In the genomic region with DNA sequence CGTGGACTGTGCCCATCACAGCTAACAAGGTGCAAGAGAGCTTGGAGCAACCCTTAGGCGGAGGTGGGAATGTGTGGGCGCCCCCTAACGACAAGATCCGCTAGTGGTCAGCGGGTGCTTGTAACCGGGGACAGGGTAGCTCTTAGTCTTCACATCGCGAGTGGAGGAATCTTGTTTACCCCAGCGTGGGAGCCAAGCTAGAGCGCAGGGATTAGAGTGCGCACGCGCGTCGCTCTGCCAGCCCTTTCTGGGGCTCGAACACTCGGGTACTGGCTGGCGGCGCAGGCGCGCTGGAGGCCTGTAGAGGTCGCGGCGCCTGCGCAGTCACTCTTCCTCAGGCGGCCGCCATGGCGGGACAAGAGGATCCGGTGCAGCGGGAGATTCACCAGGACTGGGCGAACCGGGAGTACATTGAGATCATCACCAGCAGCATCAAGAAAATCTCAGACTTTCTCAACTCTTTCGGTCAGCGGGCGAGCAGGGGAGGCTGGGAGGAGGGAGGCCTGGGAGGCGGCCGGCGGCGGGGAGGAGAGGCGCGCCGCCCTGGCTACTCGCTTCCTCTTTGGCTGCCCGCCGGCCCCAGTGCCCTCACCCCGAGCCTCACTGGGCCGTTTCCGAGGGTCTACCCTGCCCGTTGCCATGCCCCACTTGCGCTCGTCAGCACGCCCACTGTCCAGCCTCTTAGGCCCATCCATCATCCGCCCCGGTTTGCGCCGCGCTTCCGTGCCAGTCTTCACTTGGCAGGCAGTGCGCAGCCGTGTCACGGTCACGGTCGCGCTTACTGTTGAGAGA, we compare ENCODE assay signal across 8 mouse cellular contexts. TPM values are rescaled to one million over a fixed set of nuclear protein-coding genes. Genes with fewer than 3 reads are reported as not detected.
DNase-seq lines count a peak whose midpoint lies in the region; ATAC-seq and TF ChIP-seq lines count a peak whose summit lies in the region.

A gene (plus strand): TSS at position 341 of the 792 bp plus-strand sequence.

- H3K27me3 ChIP-seq in hindbrain, postnatal 0 days (ENCODE audit: insufficient read depth, low read length): no peaks in the 10 kb centered on the region
- H3K27me3 ChIP-seq in megakaryocyte, embryonic 14.5 days (replicated peaks): no peaks in the 10 kb centered on the region

- peak; percentile 95 for ATAC-seq in hindbrain, postnatal 0 days

- WGBS in hindbrain, postnatal 0 days: under 1% methylated on average over 61 of the region's 65 CpGs

- DNase-seq in WW6 (ENCODE audit: low read depth, low spot score): peak; percentile 91
- peak; percentile 65 to 87 for DNase-seq in cerebellum, postnatal 4 days (ENCODE audit: low spot score in 2 of 2)
- DNase-seq in gastrocnemius, adult 2 months: peak; percentile 92
- DNase-seq in hindbrain, postnatal 0 days (ENCODE audit: low spot score): peak; percentile 96
- peak; percentile 85 to 91 for DNase-seq in left cerebral cortex, adult 8-10 months (ENCODE audit: low spot score in 2 of 2)
- peak; percentile 94 to 96 for DNase-seq in right cerebral cortex, postnatal 10 days (ENCODE audit: low spot score in 2 of 2)
- peak; percentile 84 for DNase-seq in urinary bladder, postnatal 25 days (ENCODE audit: low spot score)

- no peaks in the 10 kb centered on the region for H3K36me3 ChIP-seq in hindbrain, postnatal 0 days (ENCODE audit: insufficient read depth, low read length)
- H3K36me3 ChIP-seq in megakaryocyte, embryonic 14.5 days (replicated peaks; ENCODE audit: low read length): peaks cover 31% of the 10 kb centered on the region

- no peaks in the 10 kb centered on the region for H3K9me3 ChIP-seq in hindbrain, postnatal 0 days (ENCODE audit: low read length)
- H3K9me3 ChIP-seq in megakaryocyte, embryonic 14.5 days: no peaks in the 10 kb centered on the region

- H3K4me3 ChIP-seq in gastrocnemius, adult 2 months: peak within 1 kb of the TSS; percentile 88
- H3K4me3 ChIP-seq in hindbrain, postnatal 0 days (ENCODE audit: low read length): peak within 1 kb of the TSS; percentile 90
- H3K4me3 ChIP-seq in megakaryocyte, embryonic 14.5 days (replicated peaks): peak within 1 kb of the TSS; percentile 100

- H3K9ac ChIP-seq in hindbrain, postnatal 0 days (replicated peaks; ENCODE audit: low read length): peak within 1 kb of the TSS; percentile 92

- H3K4me2 ChIP-seq in hindbrain, postnatal 0 days (ENCODE audit: low read depth, low read length): peak within 1 kb of the TSS; percentile 69

- peak; percentile 65 for TF ChIP-seq CTCF in gastrocnemius, adult 2 months (IDR thresholded peaks at IDR 0.05)
- peak; percentile 68 for TF ChIP-seq CTCF in hindbrain, postnatal 0 days (IDR thresholded peaks at IDR 0.05; ENCODE audit: low read depth)

- H3K27ac ChIP-seq in gastrocnemius, adult 2 months: peak within 1 kb of the TSS; percentile 92
- H3K27ac ChIP-seq in hindbrain, postnatal 0 days: peak within 1 kb of the TSS; percentile 93

- peaks cover 10% of the 10 kb centered on the region; the same call in 1 of the 2 replicates for H3K4me1 ChIP-seq in hindbrain, postnatal 0 days (ENCODE audit: insufficient read depth, low read length)
- peaks cover 41% of the 10 kb centered on the region for H3K4me1 ChIP-seq in megakaryocyte, embryonic 14.5 days

- intact Hi-C loops in gastrocnemius, adult 2 months (cut with DNase I): loop anchor here (5.0 kb wide), 1 partner anchor 117 kb away; no protein-coding TSS in a partner anchor

RNA-seq across cellular contexts. Expression of the gene that starts here (rescaled TPM):
- 10 to 100 TPM; 37.3 to 46.0 TPM for total RNA-seq in gastrocnemius, adult 2 months (2021)
- total RNA-seq in hindbrain, postnatal 0 days (2014; rRNA removed): 179 and 211 TPM in 2 replicates
- 295 TPM in 2 replicates for polyA plus RNA-seq in hindbrain, postnatal 0 days (2015; fragmentation: Nextera tagmentation; extraction: Ambion mirVana)
- 100 to 1,000 TPM; 217 to 234 (median 227) TPM for total RNA-seq in left cerebral cortex, adult 8-10 months (2022)
- 5.0 and 27.4 TPM in 2 replicates for polyA plus RNA-seq in megakaryocyte, embryonic 14.5 days (2012; ENCODE audit: insufficient read depth, low replicate concordance)

Comparison
In these comparisons a context has a peak if more than half of its experiments do, and no peak if none do; other contexts are left out.
1. Peak in every context shown above with its lines: DNase-seq, ATAC-seq, H3K4me3 ChIP-seq and H3K27ac ChIP-seq.
2. RNA of the gene that starts here (polyA plus RNA-seq): 295 TPM in hindbrain, postnatal 0 days; 5.0 to 27.4 TPM in megakaryocyte, embryonic 14.5 days; every median in the first group is over 10 times any median in the second.